Mouse (Mus musculus) sigmoid colon, adult 10 weeks (tissue): ENCODE results near the gene Tdpoz4. TPM values are rescaled to one million over a fixed set of nuclear protein-coding genes. Genes with fewer than 3 reads are reported as not detected.

Source experiments
- polyA plus RNA-seq: library from polyadenylated mRNA; stranded (reverse); fragments of 350-450 nt; fragmentation: Illumina TruSeq; extraction: RNeasy Lipid Tissue Mini Kit (QIAGEN cat#74804); gene quantifications from one replicate; pipeline ENCODE4 v1.2.3, GENCODE M21; 2014; ENCODE audit warnings: low read depth, low replicate concordance

The Tdpoz4 gene
- polyA plus RNA-seq: not detected

DNA sequence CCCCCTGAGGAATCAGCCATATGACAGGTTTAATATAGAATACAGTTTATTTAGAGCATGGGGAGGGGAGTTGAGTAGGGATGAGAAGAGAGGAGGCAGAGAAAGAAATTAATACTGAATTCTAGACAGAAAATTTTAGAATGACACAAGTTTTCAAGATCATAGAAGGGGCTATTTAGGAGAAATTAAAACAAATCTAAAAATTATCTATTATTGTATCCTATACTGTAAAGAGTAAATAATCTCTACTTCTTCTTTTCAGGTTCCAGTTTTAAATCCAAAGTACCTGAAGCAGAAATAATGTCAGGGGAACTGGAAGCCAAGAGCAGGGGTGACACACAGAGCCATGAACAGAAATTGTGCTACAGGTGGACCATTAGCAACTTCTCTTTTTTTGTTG lies at the start of gene Tdpoz4:
Tdpoz4 (plus strand) TSS at position 301 of the 400 bp plus-strand sequence.

DNA sequence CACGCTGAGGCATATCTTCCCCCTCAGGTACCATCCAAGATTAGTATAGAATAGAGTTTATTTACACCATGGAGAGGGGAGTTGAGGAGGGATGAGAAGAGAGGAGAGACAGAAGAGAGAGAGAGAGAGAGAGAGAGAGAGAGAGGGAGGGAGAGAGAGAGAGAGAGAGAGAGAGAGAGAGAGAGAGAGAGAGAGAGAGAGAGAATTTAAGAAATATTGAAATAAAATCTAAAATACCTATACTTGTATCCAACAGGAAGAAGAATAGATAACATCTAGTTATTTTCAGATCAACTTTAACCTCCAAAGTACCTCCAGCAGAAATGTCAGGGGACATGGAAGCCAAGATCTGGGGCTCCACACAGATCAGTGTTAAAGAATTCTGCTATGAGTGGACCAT lies 23.5 kb upstream of the Tdpoz4 start, which contains the start of gene Gm5773:
Gm5773 (plus strand) TSS at position 301 of the 400 bp plus-strand sequence.

DNA sequence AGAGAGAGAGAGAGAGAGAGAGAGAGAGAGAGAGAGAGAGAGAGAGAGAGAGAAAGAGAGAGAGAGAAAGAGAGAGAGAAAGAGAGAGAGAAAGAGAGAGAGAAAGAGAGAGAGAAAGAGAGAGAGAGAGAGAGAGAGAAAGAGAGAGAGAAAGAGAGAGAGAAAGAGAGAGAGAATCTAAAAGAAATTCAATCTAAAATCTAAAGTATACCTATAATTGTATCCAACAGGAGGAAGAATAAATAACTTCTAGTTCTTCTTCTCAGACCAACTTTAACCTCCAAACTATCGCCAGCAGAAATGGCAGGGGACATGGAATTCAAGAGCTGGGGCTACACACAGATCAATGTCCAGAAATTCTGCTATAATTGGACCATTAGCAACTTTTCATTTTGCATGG lies 29.5 kb downstream of the Tdpoz4 start, which contains the start of gene Tdpoz3:
Tdpoz3 (plus strand) TSS at position 301 of the 400 bp plus-strand sequence.

Other genes with a start within 250 kb of the Tdpoz4 start
- gene S100a10, start 241.3 kb upstream of the Tdpoz4 start, polyA plus RNA-seq: 290 TPM
- gene Tdpoz2, start 143.7 kb upstream of the Tdpoz4 start, polyA plus RNA-seq: not detected
- not detected for gene Tdpoz1, start 120.1 kb upstream of the Tdpoz4 start, polyA plus RNA-seq
- gene Gm37596, start 103.3 kb upstream of the Tdpoz4 start, polyA plus RNA-seq: not detected
- not detected for gene Gm5773, start 23.4 kb upstream of the Tdpoz4 start, polyA plus RNA-seq
- not detected for gene Tdpoz3, start 29.6 kb downstream of the Tdpoz4 start, polyA plus RNA-seq
- gene Gm9117, start 147.1 kb downstream of the Tdpoz4 start, polyA plus RNA-seq: 0.73 TPM
- not detected for gene Tdpoz5, start 164.9 kb downstream of the Tdpoz4 start, polyA plus RNA-seq